Mouse (Mus musculus): ENCODE results near the gene Rbm19. TPM values are rescaled to one million over a fixed set of nuclear protein-coding genes. Genes with fewer than 3 reads are reported as not detected.
A peak's percentile ranks its signal among the peaks of the same experiment; 100 is the strongest.

The Rbm19 gene
- polyA plus RNA-seq, 1 experiment from 2014 or later, result 24.2 TPM

DNA sequence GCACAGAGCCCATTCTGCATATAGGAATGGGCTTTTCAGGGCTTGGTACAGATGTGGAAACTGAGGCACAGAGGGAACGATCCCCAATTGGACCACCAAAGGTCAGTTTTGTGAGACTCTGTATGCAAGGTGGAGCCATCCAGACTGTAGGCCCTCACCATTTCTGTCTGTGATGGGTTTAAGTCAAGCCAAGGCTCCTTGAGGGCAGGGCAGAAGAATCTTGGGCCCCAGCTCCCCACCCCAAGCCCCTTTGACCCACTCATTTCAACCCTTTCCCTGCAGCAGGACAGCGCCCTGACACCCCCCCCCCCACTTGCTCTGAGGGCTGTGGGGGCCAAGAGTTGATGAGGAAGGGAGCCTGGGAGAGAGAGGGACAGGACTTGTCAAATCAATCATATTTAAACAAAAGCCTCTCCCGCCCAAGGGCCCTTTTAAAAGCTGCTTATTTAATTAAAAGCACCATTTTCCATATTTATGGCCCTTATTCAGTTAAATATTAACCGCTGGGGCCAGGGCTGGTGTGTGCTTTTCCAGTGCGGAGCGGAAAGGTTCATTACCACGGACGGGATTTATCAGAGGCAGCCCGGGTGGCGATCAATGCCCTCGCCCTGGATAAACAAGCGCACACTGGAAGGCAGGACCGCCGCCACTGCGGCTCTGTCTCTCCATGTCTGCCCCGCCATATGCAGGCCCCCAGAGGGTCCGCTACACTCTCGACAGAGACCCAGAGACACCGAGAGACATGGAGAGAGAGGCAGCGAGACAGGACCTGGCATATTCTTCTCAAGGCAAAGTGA lies 112.5 kb downstream of the Rbm19 start:
- no peaks in the 10 kb centered on the region for H3K9me3 ChIP-seq (ENCODE audit: control insufficient read depth, low read length)
- peaks cover 13% of the 10 kb centered on the region; the same call in 1 of the 2 replicates for H3K4me1 ChIP-seq (ENCODE audit: control insufficient read depth, insufficient read depth, low read length)
- H3K4me2 ChIP-seq (ENCODE audit: low read depth, severe bottlenecking), result no peak overlapping the region
- no peak overlapping the region for H3K4me3 ChIP-seq (ENCODE audit: low read depth, low read length)
- 57% methylated on average over 20 of the region's 20 CpGs for WGBS
- no peak for DNase-seq (ENCODE audit: low spot score)
- no peak overlapping the region for H3K9ac ChIP-seq (ENCODE audit: low read length)
- H3K36me3 ChIP-seq (ENCODE audit: control insufficient read depth, insufficient read depth, low read length), result no peaks in the 10 kb centered on the region
- no peak for ATAC-seq (ENCODE audit: insufficient number of reproducible peaks, low FRiP score, low TSS enrichment, low read depth)
- 0 out of 2 replicates have a peak, but pooled peaks cover 2% of the 10 kb centered on the region for H3K27me3 ChIP-seq (ENCODE audit: control insufficient read depth, insufficient read depth, low read length)
- H3K27ac ChIP-seq (replicated peaks; ENCODE audit: low read depth, low read length), result no peak overlapping the region

DNA sequence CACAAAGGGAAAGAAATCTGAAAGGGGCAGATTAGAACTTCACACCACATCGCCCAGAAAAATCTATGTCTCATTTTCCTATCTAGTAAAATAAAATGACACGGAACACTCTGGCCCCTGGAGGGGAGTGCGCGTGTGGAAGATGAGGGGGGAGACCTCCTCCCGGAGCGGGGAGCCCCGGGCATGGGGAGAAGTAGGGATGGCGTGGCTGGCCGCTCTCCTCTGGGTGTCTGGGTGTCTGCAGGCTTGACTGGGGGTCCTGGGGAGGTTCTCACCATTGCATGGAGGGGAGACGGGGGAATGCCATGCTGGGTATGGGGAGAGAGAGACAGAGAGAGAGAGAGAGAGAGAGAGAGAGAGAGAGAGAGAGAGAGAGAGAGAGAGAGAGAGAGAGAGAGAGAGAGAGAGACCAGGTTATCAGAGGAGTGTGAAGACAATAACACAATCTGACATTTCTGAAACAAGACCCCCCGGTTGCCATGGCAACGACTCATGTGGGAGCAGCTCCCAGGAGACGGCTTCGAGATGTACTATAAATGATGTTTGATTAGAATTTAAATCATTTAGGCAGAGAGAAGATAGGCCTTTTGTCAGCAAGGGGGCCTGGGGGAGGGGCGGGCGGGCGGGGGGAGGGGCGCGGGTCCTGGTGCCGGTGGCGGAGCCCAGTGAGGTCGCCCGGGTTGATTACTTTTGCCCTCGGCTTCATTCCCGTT lies 115.3 kb downstream of the Rbm19 start:
- Histone ChIP-seq H3K4me1 (ENCODE audit: control insufficient read depth, insufficient read depth, low read length) (peaks cover 8% of the 10 kb centered on the region; the same call in 1 of the 2 replicates), H3K27ac (replicated peaks; ENCODE audit: low read depth, low read length) (no peak overlapping the region), H3K9ac (ENCODE audit: low read length) (no peak overlapping the region), H3K27me3 (ENCODE audit: control insufficient read depth, insufficient read depth, low read length) (0 out of 2 replicates have a peak, but pooled peaks cover 2% of the 10 kb centered on the region), H3K36me3 (ENCODE audit: control insufficient read depth, insufficient read depth, low read length) (no peaks in the 10 kb centered on the region), H3K4me3 (ENCODE audit: low read depth, low read length) (peak overlapping the region; percentile 6; the same call in 1 of the 2 replicates), H3K9me3 (ENCODE audit: control insufficient read depth, low read length) (no peaks in the 10 kb centered on the region), H3K4me2 (ENCODE audit: low read depth, severe bottlenecking) (peak overlapping the region; percentile 42)
- DNase-seq (ENCODE audit: low spot score) (peak; percentile 72), ATAC-seq (ENCODE audit: insufficient number of reproducible peaks, low FRiP score, low TSS enrichment, low read depth) (no peak)
- 9% methylated on average over 24 of the region's 25 CpGs for WGBS

DNA sequence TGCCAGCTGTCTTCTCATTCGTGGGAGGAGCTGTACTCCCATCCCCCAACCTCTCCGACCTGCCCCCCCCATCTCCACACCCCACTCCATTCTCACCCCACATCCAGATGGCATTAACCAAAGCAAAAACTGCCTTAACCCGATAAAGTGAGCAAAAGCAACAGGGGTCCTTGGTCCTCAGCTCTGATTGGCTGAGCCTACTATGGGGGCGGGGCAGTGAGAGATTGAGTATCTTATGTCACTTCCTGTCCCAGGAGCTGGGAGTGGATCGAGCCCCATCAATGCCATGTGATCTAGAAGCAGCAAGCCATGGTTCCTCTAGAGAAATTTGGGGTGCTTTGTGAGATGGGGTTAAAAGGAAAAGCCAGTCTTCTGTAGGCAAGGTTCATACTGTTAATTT lies 118.9 kb downstream of the Rbm19 start:
- H3K9me3 ChIP-seq (ENCODE audit: control insufficient read depth, low read length), result no peaks in the 10 kb centered on the region
- H3K36me3 ChIP-seq (ENCODE audit: control insufficient read depth, insufficient read depth, low read length), result no peaks in the 10 kb centered on the region
- H3K4me3 ChIP-seq (ENCODE audit: low read depth, low read length), result no peak overlapping the region
- no peak for ATAC-seq (ENCODE audit: insufficient number of reproducible peaks, low FRiP score, low TSS enrichment, low read depth)
- DNase-seq (ENCODE audit: low spot score), result no peak
- no peak overlapping the region for H3K27ac ChIP-seq (replicated peaks; ENCODE audit: low read depth, low read length)
- H3K9ac ChIP-seq (ENCODE audit: low read length), result no peak overlapping the region
- H3K4me1 ChIP-seq (ENCODE audit: control insufficient read depth, insufficient read depth, low read length), result peaks cover 8% of the 10 kb centered on the region; the same call in 1 of the 2 replicates
- H3K4me2 ChIP-seq (ENCODE audit: low read depth, severe bottlenecking), result no peak overlapping the region
- 52% methylated on average over 5 of the region's 5 CpGs for WGBS
- H3K27me3 ChIP-seq (ENCODE audit: control insufficient read depth, insufficient read depth, low read length), result no peaks in the 10 kb centered on the region

DNA sequence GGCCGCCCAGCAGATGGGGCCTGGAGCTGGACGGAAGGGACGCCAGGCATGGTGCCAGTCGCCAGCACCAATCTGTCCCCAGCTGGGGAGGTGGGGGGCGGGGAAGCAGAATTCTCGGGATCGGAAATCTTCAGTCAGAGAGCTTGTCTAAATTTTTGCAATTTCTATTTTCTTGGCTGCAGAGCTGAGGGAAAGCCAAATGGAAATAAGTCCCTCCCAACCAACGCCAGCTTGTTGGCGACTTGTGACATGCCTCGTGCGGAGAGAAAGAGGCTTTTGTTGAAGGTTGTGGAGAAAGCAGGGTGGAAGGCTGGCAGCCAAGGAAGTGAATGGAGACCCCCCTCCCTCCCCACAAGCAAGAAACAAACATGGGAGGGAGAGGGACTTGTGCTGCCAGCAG lies 119.3 kb downstream of the Rbm19 start:
- H3K36me3 ChIP-seq (ENCODE audit: control insufficient read depth, insufficient read depth, low read length), result no peaks in the 10 kb centered on the region
- no peak for ATAC-seq (ENCODE audit: insufficient number of reproducible peaks, low FRiP score, low TSS enrichment, low read depth)
- no peak overlapping the region for H3K4me2 ChIP-seq (ENCODE audit: low read depth, severe bottlenecking)
- H3K27ac ChIP-seq (replicated peaks; ENCODE audit: low read depth, low read length), result no peak overlapping the region
- H3K4me1 ChIP-seq (ENCODE audit: control insufficient read depth, insufficient read depth, low read length), result peaks cover 8% of the 10 kb centered on the region; the same call in 1 of the 2 replicates
- 86% methylated on average over 11 of the region's 11 CpGs for WGBS
- DNase-seq (ENCODE audit: low spot score), result no peak
- no peaks in the 10 kb centered on the region for H3K9me3 ChIP-seq (ENCODE audit: control insufficient read depth, low read length)
- no peak overlapping the region for H3K4me3 ChIP-seq (ENCODE audit: low read depth, low read length)
- H3K27me3 ChIP-seq (ENCODE audit: control insufficient read depth, insufficient read depth, low read length), result no peaks in the 10 kb centered on the region
- no peak overlapping the region for H3K9ac ChIP-seq (ENCODE audit: low read length)

- Histone ChIP-seq H3K4me2 (ENCODE audit: low read depth, severe bottlenecking) (no peak overlapping the region), H3K27ac (replicated peaks; ENCODE audit: low read depth, low read length) (no peak overlapping the region), H3K36me3 (ENCODE audit: control insufficient read depth, insufficient read depth, low read length) (no peaks in the 10 kb centered on the region), H3K9ac (ENCODE audit: low read length) (no peak overlapping the region), H3K9me3 (ENCODE audit: control insufficient read depth, low read length) (no peaks in the 10 kb centered on the region), H3K4me1 (ENCODE audit: control insufficient read depth, insufficient read depth, low read length) (no peaks in the 10 kb centered on the region), H3K4me3 (ENCODE audit: low read depth, low read length) (no peak overlapping the region), H3K27me3 (ENCODE audit: control insufficient read depth, insufficient read depth, low read length) (0 out of 2 replicates have a peak, but pooled peaks cover 5% of the 10 kb centered on the region)
- DNase-seq (ENCODE audit: low spot score) (no peak), ATAC-seq (ENCODE audit: insufficient number of reproducible peaks, low FRiP score, low TSS enrichment, low read depth) (no peak)
- 87% methylated on average over 7 of the region's 7 CpGs for WGBS
These were observed 123.8 kb downstream of the Rbm19 start for GRCm38 (mm10) chr5:120240071-120240470.

DNA sequence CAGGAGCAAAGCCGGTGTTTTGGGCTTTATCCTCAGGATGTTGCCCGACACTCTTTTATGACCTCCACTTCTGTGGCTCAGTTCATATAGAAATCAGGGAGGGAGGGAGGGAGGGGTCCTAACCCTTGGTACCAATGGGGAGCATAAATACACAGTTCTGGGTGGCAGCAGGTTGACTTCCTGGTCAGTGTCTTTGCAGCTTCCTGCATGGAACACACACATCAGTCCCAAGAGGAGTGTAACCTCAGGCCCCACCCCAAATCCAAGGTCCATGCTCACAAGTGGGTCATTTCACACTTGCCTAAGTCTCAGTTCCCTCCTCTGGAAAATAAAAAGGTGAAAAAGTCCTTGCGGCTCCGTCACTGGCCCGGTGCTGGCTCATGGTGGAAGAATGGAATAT lies 129.1 kb downstream of the Rbm19 start:
- 58% methylated on average over 5 of the region's 5 CpGs for WGBS
- no peak for DNase-seq (ENCODE audit: low spot score)
- Histone ChIP-seq H3K4me2 (ENCODE audit: low read depth, severe bottlenecking) (no peak overlapping the region), H3K4me1 (ENCODE audit: control insufficient read depth, insufficient read depth, low read length) (no peaks in the 10 kb centered on the region), H3K36me3 (ENCODE audit: control insufficient read depth, insufficient read depth, low read length) (no peaks in the 10 kb centered on the region), H3K27me3 (ENCODE audit: control insufficient read depth, insufficient read depth, low read length) (0 out of 2 replicates have a peak, but pooled peaks cover 10% of the 10 kb centered on the region), H3K9ac (ENCODE audit: low read length) (no peak overlapping the region), H3K27ac (replicated peaks; ENCODE audit: low read depth, low read length) (no peak overlapping the region), H3K4me3 (ENCODE audit: low read depth, low read length) (no peak overlapping the region), H3K9me3 (ENCODE audit: control insufficient read depth, low read length) (no peaks in the 10 kb centered on the region)
- ATAC-seq (ENCODE audit: insufficient number of reproducible peaks, low FRiP score, low TSS enrichment, low read depth), result no peak
